Comparison of ENCODE assay signal across 9 mouse cellular contexts in genomic region chr10:80376160-80376559, GRCm38 (mm10). TPM values are rescaled to one million over a fixed set of nuclear protein-coding genes. Genes with fewer than 3 reads are reported as not detected.
DNase-seq lines count a peak whose midpoint lies in the region; TF ChIP-seq lines count a peak whose summit lies in the region.
"Had no signal": no experiment of that assay in that cellular context is flagged by ENCODE, and none has a peak within 500 bp of the region (broad histone marks: within the 10 kb centered on the region; RNA-seq: fewer than 3 reads in every experiment).

No protein-coding gene starts in this region.

- peaks cover 17% of the 10 kb centered on the region for H3K36me3 ChIP-seq in E14TG2a.4 (ENCODE audit: insufficient read depth, low read length)

- no peak overlapping the region for H3K4me3 ChIP-seq in E14TG2a.4 (replicated peaks; ENCODE audit: low read length)
- H3K4me3 ChIP-seq: limb, embryonic 12.5 days had no signal

- peak; percentile 88 for TF ChIP-seq CTCF in E14TG2a.4 (conservative IDR thresholded peaks at IDR 0.05; ENCODE audit: low read length)

- DNase-seq in adrenal gland, adult 8-10 months: peak; percentile 79
- DNase-seq in embryo, embryonic 11 days: peak; percentile 94
- peak; percentile 85 for DNase-seq in heart, adult 8-10 months (ENCODE audit: low spot score)
- peak; percentile 98 for DNase-seq in layer of hippocampus, postnatal 10 days (ENCODE audit: low spot score in 2 of 2)
- peak; percentile 97 for DNase-seq in lung, postnatal 14 days
- DNase-seq in right cerebral cortex, postnatal 10 days (ENCODE audit: low spot score in 2 of 2): peak; percentile 94 to 97
- DNase-seq in urinary bladder, postnatal 10 days (ENCODE audit: low spot score): peak; percentile 85

- peaks cover 23% of the 10 kb centered on the region for H3K27me3 ChIP-seq in E14TG2a.4 (ENCODE audit: insufficient read depth, low read length)
- H3K27me3 ChIP-seq: limb, embryonic 12.5 days had no signal

- peaks cover 25% of the 10 kb centered on the region for H3K4me1 ChIP-seq in E14TG2a.4 (replicated peaks; ENCODE audit: low read depth, low read length)

- H3K9me3 ChIP-seq in E14TG2a.4 (ENCODE audit: low read length): no peaks in the 10 kb centered on the region
- H3K9me3 ChIP-seq: limb, embryonic 12.5 days had no signal

RNA-seq across cellular contexts. Expression of gene Mex3d, which starts 11.3 kb away (rescaled TPM):
- 10 to 100 TPM; 17.4 to 21.6 (median 20.8) TPM for total RNA-seq in adrenal gland, adult 8-10 months (2022)
- 1 to 10 TPM; 5.9 to 9.8 (median 8.3) TPM for total RNA-seq in heart, adult 8-10 months (2022)
- 10 to 100 TPM; 33.6 to 36.6 TPM for total RNA-seq in layer of hippocampus, postnatal 10 days (2021)

RNA-seq across cellular contexts. Expression of gene Plk5, which starts 19.9 kb away (rescaled TPM):
- 1 to 10 TPM in 1 of 4 experiments, under 1 TPM in 3; 0.21 to 1.3 (median 0.41) TPM for total RNA-seq in adrenal gland, adult 8-10 months (2022)
- total RNA-seq in heart, adult 8-10 months (2022): 1 to 10 TPM in 2 of 4 experiments, under 1 TPM in 2; 0.91 to 1.3 (median 1.1) TPM
- 1 to 10 TPM; 1.7 to 3.8 TPM for total RNA-seq in layer of hippocampus, postnatal 10 days (2021)

RNA-seq across cellular contexts. Expression of gene Mbd3, which starts 23.2 kb away (rescaled TPM):
- total RNA-seq in adrenal gland, adult 8-10 months (2022): 100 to 1,000 TPM; 147 to 161 (median 156) TPM
- total RNA-seq in heart, adult 8-10 months (2022): 100 to 1,000 TPM in 1 of 4 experiments, 10 to 100 TPM in 3; 92.9 to 107 (median 97.0) TPM
- total RNA-seq in layer of hippocampus, postnatal 10 days (2021): 100 to 1,000 TPM; 119 to 129 TPM

RNA-seq across cellular contexts. Expression of gene Adamtsl5, which starts 27.9 kb away (rescaled TPM):
- total RNA-seq in adrenal gland, adult 8-10 months (2022): 10 to 100 TPM in 2 of 4 experiments, 1 to 10 TPM in 2; 9.2 to 11.1 (median 10.3) TPM
- 100 to 1,000 TPM in 2 of 4 experiments, 10 to 100 TPM in 2; 87.9 to 109 (median 99.6) TPM for total RNA-seq in heart, adult 8-10 months (2022)
- 1 to 10 TPM in 1 of 2 experiments, under 1 TPM in 1; 0.75 to 1.2 TPM for total RNA-seq in layer of hippocampus, postnatal 10 days (2021)

RNA-seq across cellular contexts. Expression of gene Uqcr11, which starts 30.5 kb away (rescaled TPM):
- 100 to 1,000 TPM; 515 to 715 (median 604) TPM for total RNA-seq in adrenal gland, adult 8-10 months (2022)
- total RNA-seq in heart, adult 8-10 months (2022): 1,000 to 10,000 TPM; 1,795 to 2,190 (median 1,939) TPM
- total RNA-seq in layer of hippocampus, postnatal 10 days (2021): 100 to 1,000 TPM; 503 to 527 TPM
